Mouse (Mus musculus) T-helper 17 cell (primary cell): ENCODE data around the gene Rasgef1b.

Experiments
- in situ Hi-C, 2 experiments: fragments of 300-600 bp; cut with MboI, MseI; formaldehyde crosslinking; loops; 1 replicate in 1 of 2; 2 replicates in 1 of 2; pipeline ENCODE4 v1.15.1; 2025; ENCODE audit warnings: high pct_unique_total_duplicates in 2 of 2

Gene Rasgef1b

GRCm38 (mm10) chr5:99708706-99709105 lies 20.2 kb downstream of the Rasgef1b start:
- in situ Hi-C loops = no loop called here

- in situ Hi-C loops = no loop called here
These were observed 21.6 kb downstream of the Rasgef1b start for GRCm38 (mm10) chr5:99707261-99707660.

GRCm38 (mm10) chr5:99701811-99702210 lies 27.1 kb downstream of the Rasgef1b start:
- in situ Hi-C loops = no loop called here

GRCm38 (mm10) chr5:99694712-99695360 lies 34.0 kb downstream of the Rasgef1b start:
- in situ Hi-C loops = no loop called here

GRCm38 (mm10) chr5:99689909-99690308 lies 39.0 kb downstream of the Rasgef1b start:
- in situ Hi-C loops = no loop called here

GRCm38 (mm10) chr5:99687894-99688293 lies 41.0 kb downstream of the Rasgef1b start:
- in situ Hi-C loops = no loop called here

GRCm38 (mm10) chr5:99684023-99684422 lies 44.8 kb downstream of the Rasgef1b start:
- in situ Hi-C loops = no loop called here

- in situ Hi-C loops = no loop called here
These were observed 58.8 kb downstream of the Rasgef1b start for GRCm38 (mm10) chr5:99669971-99670571.

GRCm38 (mm10) chr5:99656024-99656423 lies 72.8 kb downstream of the Rasgef1b start:
- in situ Hi-C loops = no loop called here

- in situ Hi-C loops = no loop called here
These were observed 75.9 kb downstream of the Rasgef1b start for GRCm38 (mm10) chr5:99652931-99653330.

GRCm38 (mm10) chr5:99641407-99641806 lies 87.5 kb downstream of the Rasgef1b start:
- in situ Hi-C loops = loop anchor here in 1 of 2 experiments (25.0 kb wide), 1 partner anchor 946 kb away; no protein-coding TSS in a partner anchor

- in situ Hi-C loops = loop anchor here in 1 of 2 experiments (25.0 kb wide), 1 partner anchor 951 kb away; no protein-coding TSS in a partner anchor
These were observed 92.3 kb downstream of the Rasgef1b start for GRCm38 (mm10) chr5:99636575-99636974.

- in situ Hi-C loops = loop anchor here (5.0 to 25.0 kb wide), 3 partner anchors 387 to 953 kb away; no protein-coding TSS in a partner anchor
These were observed 94.8 kb downstream of the Rasgef1b start for GRCm38 (mm10) chr5:99634010-99634541.

- in situ Hi-C loops = loop anchor here (5.0 to 25.0 kb wide), 3 partner anchors 386 to 954 kb away; no protein-coding TSS in a partner anchor
These were observed 95.3 kb downstream of the Rasgef1b start for GRCm38 (mm10) chr5:99633548-99633947.

- in situ Hi-C loops = loop anchor here (5.0 to 25.0 kb wide), 3 partner anchors 385 to 955 kb away; no protein-coding TSS in a partner anchor
These were observed 96.1 kb downstream of the Rasgef1b start for GRCm38 (mm10) chr5:99632649-99633310.

GRCm38 (mm10) chr5:99630087-99630486 lies 98.8 kb downstream of the Rasgef1b start:
- in situ Hi-C loops = loop anchor here (5.0 to 25.0 kb wide), 3 partner anchors 383 to 957 kb away; no protein-coding TSS in a partner anchor

- in situ Hi-C loops = loop anchor here in 1 of 2 experiments (25.0 kb wide), 1 partner anchor 962 kb away; no protein-coding TSS in a partner anchor
These were observed 103.3 kb downstream of the Rasgef1b start for GRCm38 (mm10) chr5:99625603-99626002.

- in situ Hi-C loops = no loop called here
These were observed 108.1 kb downstream of the Rasgef1b start for GRCm38 (mm10) chr5:99620771-99621170.

GRCm38 (mm10) chr5:99617271-99617800 lies 111.5 kb downstream of the Rasgef1b start:
- in situ Hi-C loops = no loop called here

- in situ Hi-C loops = no loop called here
These were observed 115.3 kb downstream of the Rasgef1b start for GRCm38 (mm10) chr5:99613321-99614118.

GRCm38 (mm10) chr5:99607602-99608001 lies 121.3 kb downstream of the Rasgef1b start:
- in situ Hi-C loops = no loop called here
